Mouse (Mus musculus) MEL (cell line): ENCODE results near the gene Cfap52. TPM values are rescaled to one million over a fixed set of nuclear protein-coding genes. Genes with fewer than 3 reads are reported as not detected.
A peak's percentile ranks its signal among the peaks of the same experiment; 100 is the strongest.

Experiments used
- DNase-seq: peaks from one replicate; pipeline ENCODE4 v3.0.0; 2011; ENCODE audit warnings: low read depth, low spot score
- H3K27ac ChIP-seq: 2 replicates; pipeline ENCODE4 v1.5.1; 2012; ENCODE audit warnings: low read depth, mild to moderate bottlenecking, control low read depth, low read length, moderate library complexity; ENCODE audit not compliant: control insufficient read depth
- H3K27me3 ChIP-seq, 2 experiments: fragments of 150-350 bp in 1 of 2; sonication (generic) in 1 of 2; 2 replicates each; pipeline ENCODE4 v1.6.1; 2012; ENCODE audit warnings: low read length in 2 of 2, mild to moderate bottlenecking in 2 of 2, improper control_type of control experiment in 1 of 2, moderate library complexity in 1 of 2; ENCODE audit not compliant: insufficient read depth in 2 of 2, control insufficient read depth in 1 of 2
- H3K36me3 ChIP-seq, 2 experiments: 2 replicates each; pipeline ENCODE4 v1.6.1; 2012 to 2014; ENCODE audit warnings: low read length in 2 of 2, improper control_type of control experiment in 1 of 2, inconsistent platforms in 1 of 2, mild to moderate bottlenecking in 1 of 2; ENCODE audit not compliant: insufficient read depth in 2 of 2, control insufficient read depth in 1 of 2
- H3K4me1 ChIP-seq, 2 experiments: fragments of 150-350 bp in 1 of 2; sonication (generic) in 1 of 2; 2 replicates each; pipeline ENCODE4 v1.6.1; 2012; ENCODE audit warnings: low read length in 2 of 2, improper control_type of control experiment in 1 of 2, mild to moderate bottlenecking in 1 of 2; ENCODE audit not compliant: insufficient read depth in 2 of 2, control insufficient read depth in 1 of 2
- H3K4me3 ChIP-seq, 2 experiments: fragments of 150-350 bp in 1 of 2; sonication (generic) in 1 of 2; 2 replicates each; pipeline ENCODE4 v1.5.1; 2012; ENCODE audit warnings: low read depth in 2 of 2, low read length in 2 of 2, mild to moderate bottlenecking in 2 of 2, moderate library complexity in 2 of 2, control low read depth in 1 of 2, improper control_type of control experiment in 1 of 2; ENCODE audit not compliant: control insufficient read depth in 1 of 2, insufficient read depth in 1 of 2
- H3K79me2 ChIP-seq: 2 replicates; pipeline ENCODE4 v1.6.1; 2012; ENCODE audit warnings: mild to moderate bottlenecking, low read length, moderate library complexity; ENCODE audit not compliant: control insufficient read depth, poor library complexity, insufficient read depth
- H3K9ac ChIP-seq: 2 replicates; pipeline ENCODE4 v1.6.1; 2012; ENCODE audit warnings: low read depth, mild to moderate bottlenecking, control low read depth, low read length, moderate library complexity; ENCODE audit not compliant: control insufficient read depth, poor library complexity, severe bottlenecking
- H3K9me3 ChIP-seq: fragments of 150-350 bp; sonication (generic); replicated peaks from 2 replicates; pipeline ENCODE4 v1.6.1; 2012; ENCODE audit warnings: mild to moderate bottlenecking, low read length, improper control_type of control experiment, moderate library complexity; ENCODE audit not compliant: insufficient read depth
- CTCF ChIP-seq, 3 experiments: IDR thresholded peaks in 2 of 3; conservative IDR thresholded peaks in 1 of 3; 2 replicates each; pipeline ENCODE4 v1.5.1; 2011 to 2012; ENCODE audit warnings: low read length in 3 of 3, low read depth in 2 of 3, mild to moderate bottlenecking in 2 of 3, improper control_type of control experiment in 1 of 3, inconsistent platforms in 1 of 3, mixed read lengths in 1 of 3, moderate library complexity in 1 of 3; ENCODE audit not compliant: control insufficient read depth in 1 of 3, insufficient read depth in 1 of 3, poor library complexity in 1 of 3, severe bottlenecking in 1 of 3
- ELF1 ChIP-seq: IDR thresholded peaks from 2 replicates; pipeline ENCODE4 v1.6.1; 2014; ENCODE audit warnings: low read depth, mild to moderate bottlenecking, inconsistent platforms, low read length, improper control_type of control experiment, moderate library complexity
- ETS1 ChIP-seq: IDR thresholded peaks from 2 replicates; pipeline ENCODE4 v1.6.1; 2012; ENCODE audit warnings: low read depth, mild to moderate bottlenecking, inconsistent platforms, low read length, improper control_type of control experiment, moderate library complexity
- HCFC1 ChIP-seq: IDR thresholded peaks from 2 replicates; pipeline ENCODE4 v1.6.1; 2012; ENCODE audit warnings: low read depth, mild to moderate bottlenecking, inconsistent platforms, low read length, improper control_type of control experiment, moderate library complexity
- MAX ChIP-seq: IDR thresholded peaks from 2 replicates; pipeline ENCODE4 v1.6.1; 2011; ENCODE audit warnings: low read length, improper control_type of control experiment
- MXI1 ChIP-seq: IDR thresholded peaks from 2 replicates; pipeline ENCODE4 v1.6.1; 2011; ENCODE audit warnings: mild to moderate bottlenecking, low read depth, low read length, improper control_type of control experiment
- MYC ChIP-seq: IDR thresholded peaks from 2 replicates; pipeline ENCODE4 v1.6.1; 2011; ENCODE audit warnings: low read depth, mild to moderate bottlenecking, low read length, improper control_type of control experiment, moderate library complexity
- NELFE ChIP-seq: IDR thresholded peaks from 2 replicates; pipeline ENCODE4 v1.6.1; 2011; ENCODE audit warnings: low read depth, low read length, improper control_type of control experiment
- NRF1 ChIP-seq: IDR thresholded peaks from 2 replicates; pipeline ENCODE4 v1.6.1; 2014; ENCODE audit warnings: low read depth, mild to moderate bottlenecking, inconsistent platforms, low read length, improper control_type of control experiment, moderate library complexity; ENCODE audit not compliant: poor library complexity, insufficient read depth, severe bottlenecking
- RAD21 ChIP-seq: IDR thresholded peaks from 2 replicates; pipeline ENCODE4 v1.6.1; 2011; ENCODE audit warnings: mild to moderate bottlenecking, low read depth, low read length, improper control_type of control experiment
- RCOR1 ChIP-seq: IDR thresholded peaks from 2 replicates; pipeline ENCODE4 v1.6.1; 2012; ENCODE audit warnings: low read depth, mild to moderate bottlenecking, inconsistent platforms, low read length, improper control_type of control experiment
- SIN3A ChIP-seq: IDR thresholded peaks from 2 replicates; pipeline ENCODE4 v1.6.1; 2012; ENCODE audit warnings: low read length, improper control_type of control experiment, inconsistent platforms
- SMC3 ChIP-seq: IDR thresholded peaks from 2 replicates; pipeline ENCODE4 v1.6.1; 2011; ENCODE audit warnings: low read depth, low read length, improper control_type of control experiment
- TCF12 ChIP-seq: IDR thresholded peaks from 2 replicates; pipeline ENCODE4 v1.6.1; 2014; ENCODE audit warnings: low read depth, mild to moderate bottlenecking, inconsistent platforms, low read length, improper control_type of control experiment, moderate library complexity
- ZC3H11A ChIP-seq: IDR thresholded peaks from 2 replicates; pipeline ENCODE4 v1.6.1; 2012; ENCODE audit warnings: low read depth, mild to moderate bottlenecking, inconsistent platforms, low read length, improper control_type of control experiment
- ZNF384 ChIP-seq: IDR thresholded peaks from 2 replicates; pipeline ENCODE4 v1.6.1; 2012; ENCODE audit warnings: low read depth, mild to moderate bottlenecking, inconsistent platforms, low read length, improper control_type of control experiment
- polyA plus RNA-seq, 2 experiments: library from polyadenylated mRNA; stranded (reverse) in 1 of 2; unstranded in 1 of 2; fragments of >175 nt in 1 of 2; fragments of >200 nt in 1 of 2; gene quantifications; 2 replicates each; pipeline versions ENCODE4 v1.2.1 to v1.2.4; 2012; ENCODE audit warnings: low replicate concordance in 2 of 2, low read depth in 1 of 2; ENCODE audit not compliant: insufficient read length in 2 of 2, insufficient read depth in 1 of 2, missing spikeins in 1 of 2
- total RNA-seq: library from RNA; depleted of rRNA; stranded (reverse); fragments of 300-350 nt; gene quantifications from 2 replicates; pipeline ENCODE4 v1.2.3, GENCODE M21; 2012; rRNA removed

Gene Cfap52
- total RNA-seq = not detected in 2 replicates
- polyA plus RNA-seq = not detected

DNA sequence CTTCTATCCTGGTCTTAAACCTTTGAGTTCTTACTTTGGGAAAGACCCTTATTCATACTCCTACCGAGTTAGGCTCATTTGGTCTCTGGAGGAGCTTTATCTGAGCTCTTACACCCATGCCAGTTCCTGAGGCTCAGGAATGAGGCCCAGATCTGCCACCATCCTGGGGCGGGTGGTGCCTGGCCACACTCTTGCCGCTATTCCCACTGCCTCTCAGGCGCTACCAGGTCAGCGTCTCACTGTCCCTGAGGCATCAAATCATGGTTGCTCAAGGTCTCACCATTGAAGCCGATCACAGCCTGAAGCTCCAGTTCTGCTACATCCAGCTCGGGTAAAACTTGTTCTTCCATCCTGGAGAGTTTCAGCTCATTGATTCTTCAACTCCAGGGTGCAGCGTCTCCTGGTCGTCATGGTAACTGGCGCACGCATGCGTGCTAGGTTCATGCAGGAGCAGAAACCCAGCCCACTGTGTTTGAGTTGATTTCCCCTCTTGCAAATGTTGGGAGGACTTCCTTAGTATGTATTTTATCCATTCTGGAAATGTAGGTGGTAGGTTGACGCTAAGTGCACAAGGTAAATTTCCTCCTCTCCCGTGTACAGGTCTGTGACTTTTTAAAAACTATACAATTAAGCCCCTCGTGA, at the start of gene Cfap52:
Gene Cfap52, minus strand, starts transcription at position 410 of the 642 bp plus-strand sequence.
- H3K9ac ChIP-seq = peak within 1 kb of the TSS; percentile 76
- peaks cover 6% of the 10 kb centered on the region for H3K79me2 ChIP-seq
- peak; percentile 88 for DNase-seq
- peak within 1 kb of the TSS; percentile 80 to 83 for H3K4me3 ChIP-seq
- H3K27ac ChIP-seq = peak within 1 kb of the TSS; percentile 35
- H3K27me3 ChIP-seq = no peaks in the 10 kb centered on the region
- peaks cover 3 to 5% of the 10 kb centered on the region in 2 experiments; a peak in 2 of 4 replicates for H3K4me1 ChIP-seq
- H3K9me3 ChIP-seq = no peaks in the 10 kb centered on the region
- peaks cover 0 to 4% of the 10 kb centered on the region in 2 experiments; a peak in 1 of 4 replicates for H3K36me3 ChIP-seq
- TF ChIP-seq NELFE (peak; percentile 57), MXI1 (peak; percentile 80), HCFC1 (peak; percentile 58), RCOR1 (no peak), SIN3A (peak; percentile 92), MAX (0 out of 2 replicates have a peak, but pooled peaks have one; percentile 12), NRF1 (peak; percentile 89), ELF1 (peak; percentile 71), TCF12 (no peak)

- no peak for DNase-seq
- Histone ChIP-seq H3K79me2 (no peaks in the 10 kb centered on the region), H3K4me3 (no peak overlapping the region), H3K27ac (no peak overlapping the region), H3K9me3 (no peaks in the 10 kb centered on the region), H3K9ac (no peak overlapping the region), H3K36me3 (no peaks in the 10 kb centered on the region), H3K4me1 (no peaks in the 10 kb centered on the region), H3K27me3 (no peaks in the 10 kb centered on the region)
- no peak for TF ChIP-seq HCFC1
- TF ChIP-seq ETS1 = no peak
- TF ChIP-seq SMC3 = no peak
- no peak for TF ChIP-seq RAD21
- no peak for TF ChIP-seq NELFE
- no peak for TF ChIP-seq ZC3H11A
- no peak for TF ChIP-seq MYC
- TF ChIP-seq CTCF (IDR thresholded peaks at IDR 0.05 in 2 of 3, conservative IDR thresholded peaks at IDR 0.05 in 1 of 3; ENCODE audit: control insufficient read depth in 1 of 3, insufficient read depth in 1 of 3, low read depth in 2 of 3, low read length in 3 of 3, poor library complexity in 1 of 3, severe bottlenecking in 1 of 3) = no peak
- no peak for TF ChIP-seq ZNF384
- TF ChIP-seq RCOR1 = no peak
Measured at GRCm38 (mm10) chr11:68012207-68012606, 46.8 kb upstream of the Cfap52 start.
